Mouse (Mus musculus): ENCODE results near the gene Kmt2b. TPM values are rescaled to one million over a fixed set of nuclear protein-coding genes. Genes with fewer than 3 reads are reported as not detected.

The Kmt2b gene
- polyA plus RNA-seq, 1 experiment = 57.7 TPM

DNA sequence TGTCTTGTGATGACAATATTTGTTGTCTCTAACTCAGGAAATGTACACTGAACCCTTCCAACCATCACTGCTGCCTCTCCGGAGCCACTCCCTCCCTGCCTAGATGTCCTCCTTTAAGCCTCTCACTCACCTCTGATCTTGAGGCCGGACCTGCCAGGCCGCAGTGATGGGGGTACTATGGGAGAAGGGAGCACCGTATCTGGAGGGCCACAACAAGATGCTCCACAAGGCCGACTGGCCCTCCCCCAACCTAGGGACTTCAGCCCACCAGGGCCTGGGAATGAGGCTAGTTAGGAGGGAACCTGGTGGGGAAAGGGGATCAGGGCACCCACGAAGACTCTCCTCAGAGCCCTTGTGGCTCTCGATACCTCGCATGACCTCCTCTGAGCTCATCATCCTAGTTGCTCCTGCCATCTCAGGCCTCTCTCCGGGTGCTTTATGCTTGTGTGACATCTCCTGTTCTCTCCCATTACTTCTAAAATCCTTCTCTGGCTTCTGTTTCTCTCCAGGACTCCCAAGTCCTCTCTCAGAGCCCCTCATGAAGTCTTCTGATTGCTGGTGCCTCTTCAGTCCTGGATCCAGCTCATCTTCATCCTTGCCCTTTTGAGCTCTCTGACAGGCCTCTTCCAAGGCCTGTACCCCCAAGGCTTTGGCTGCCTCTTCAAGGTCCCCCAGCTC is 2.5 kb upstream of the Kmt2b start:
- WGBS = 83% methylated on average over 9 of the region's 9 CpGs
- no peak overlapping the region for H3K4me3 ChIP-seq (replicated peaks; ENCODE audit: insufficient read depth, low read depth, low read length)
- TF ChIP-seq POLR2A (IDR thresholded peaks at IDR 0.05; ENCODE audit: borderline replicate concordance, insufficient read depth, low read length) = no peak
- no peak for TF ChIP-seq CTCF (IDR thresholded peaks at IDR 0.05; ENCODE audit: borderline replicate concordance, insufficient read depth, low read depth, low read length)
- H3K4me1 ChIP-seq (ENCODE audit: control insufficient read depth, insufficient read depth, low read length) = peaks cover 7% of the 10 kb centered on the region; the same call in 1 of the 2 replicates
- no peak overlapping the region for H3K27ac ChIP-seq (ENCODE audit: insufficient read depth, low read length)
- DNase-seq = no peak
- H3K27me3 ChIP-seq (ENCODE audit: control insufficient read depth, insufficient read depth, low read length) = no peaks in the 10 kb centered on the region

GRCm38 (mm10) chr7:30589435-30590301 is 1.1 kb upstream of the Kmt2b start:
- DNase-seq = peak; percentile 75 to 86
- peak overlapping the region; percentile 69 for H3K4me3 ChIP-seq (replicated peaks; ENCODE audit: insufficient read depth, low read depth, low read length)
- no peaks in the 10 kb centered on the region for H3K27me3 ChIP-seq (ENCODE audit: control insufficient read depth, insufficient read depth, low read length)
- 20% methylated on average over 40 of the region's 40 CpGs for WGBS
- TF ChIP-seq CTCF (IDR thresholded peaks at IDR 0.05; ENCODE audit: borderline replicate concordance, insufficient read depth, low read depth, low read length) (peak; percentile 89), POLR2A (IDR thresholded peaks at IDR 0.05; ENCODE audit: borderline replicate concordance, insufficient read depth, low read length) (no peak)
- peak overlapping the region; percentile 44; the same call in 1 of the 2 replicates for H3K27ac ChIP-seq (ENCODE audit: insufficient read depth, low read length)
- H3K4me1 ChIP-seq (ENCODE audit: control insufficient read depth, insufficient read depth, low read length) = peaks cover 7% of the 10 kb centered on the region; the same call in 1 of the 2 replicates

- H3K4me1 ChIP-seq (ENCODE audit: control insufficient read depth, insufficient read depth, low read length) = peaks cover 7% of the 10 kb centered on the region; the same call in 1 of the 2 replicates
- DNase-seq = peak in 1 of 2 experiments; percentile 80
- H3K4me3 ChIP-seq (replicated peaks; ENCODE audit: insufficient read depth, low read depth, low read length) = peak overlapping the region; percentile 62
- TF ChIP-seq CTCF (IDR thresholded peaks at IDR 0.05; ENCODE audit: borderline replicate concordance, insufficient read depth, low read depth, low read length) (no peak), POLR2A (IDR thresholded peaks at IDR 0.05; ENCODE audit: borderline replicate concordance, insufficient read depth, low read length) (no peak)
- peak overlapping the region; percentile 83 for H3K27ac ChIP-seq (ENCODE audit: insufficient read depth, low read length)
- no peaks in the 10 kb centered on the region for H3K27me3 ChIP-seq (ENCODE audit: control insufficient read depth, insufficient read depth, low read length)
- under 1% methylated on average over 67 of the region's 67 CpGs for WGBS
Measured at GRCm38 (mm10) chr7:30587842-30588667, 471 bp downstream of the Kmt2b start.

DNA sequence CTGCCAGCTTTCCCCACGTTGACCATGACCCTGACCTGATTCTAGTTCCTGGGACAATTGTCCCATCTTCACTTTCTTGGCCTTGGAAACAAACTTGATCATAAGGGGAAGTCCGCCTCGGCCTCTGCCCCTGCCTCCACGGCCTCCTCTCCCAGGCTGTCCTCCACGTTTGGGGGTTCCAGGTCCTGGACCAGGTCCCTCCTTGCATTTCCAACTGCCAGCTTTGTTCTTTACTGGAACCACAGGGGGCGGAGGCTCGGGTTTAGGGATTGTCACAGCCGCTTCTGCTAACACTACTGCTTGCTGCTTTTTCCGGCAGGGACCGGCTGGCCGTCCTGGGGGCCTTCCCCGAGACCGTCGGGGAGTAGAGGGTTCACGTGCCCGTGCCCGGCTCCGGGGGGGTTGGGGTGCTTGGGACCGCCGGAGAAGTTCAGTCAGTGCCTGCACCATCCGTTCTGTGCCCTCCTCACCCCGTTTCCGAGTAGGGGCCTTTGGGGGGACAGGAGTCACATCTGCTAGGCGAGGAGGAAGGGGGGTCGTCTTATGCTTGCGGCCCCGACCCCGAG is 2.0 kb downstream of the Kmt2b start:
- H3K4me3 ChIP-seq (replicated peaks; ENCODE audit: insufficient read depth, low read depth, low read length) = no peak overlapping the region
- no peak for DNase-seq

DNA sequence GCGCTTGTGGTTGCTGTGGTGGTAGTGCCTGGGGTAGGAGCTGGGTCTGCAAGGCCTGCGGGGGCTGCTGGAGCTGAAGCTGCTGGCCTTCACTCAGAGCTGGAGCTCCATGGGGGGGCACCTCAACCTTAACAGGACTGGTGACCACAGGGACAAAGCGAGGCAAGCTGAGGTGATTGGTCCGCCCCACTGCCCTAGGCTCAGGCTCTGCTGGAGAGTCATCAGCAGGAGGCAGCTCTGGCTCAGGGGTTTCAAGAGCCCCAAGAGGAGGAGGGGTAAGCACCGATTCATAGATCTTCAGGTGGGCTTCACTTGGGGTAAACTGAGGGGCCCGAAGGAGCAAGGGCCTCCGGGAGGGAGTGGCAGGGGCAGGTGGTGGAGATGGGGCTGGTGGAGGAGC is 3.4 kb downstream of the Kmt2b start:
- H3K4me1 ChIP-seq (ENCODE audit: control insufficient read depth, insufficient read depth, low read length) = peaks cover 7% of the 10 kb centered on the region; the same call in 1 of the 2 replicates
- H3K27me3 ChIP-seq (ENCODE audit: control insufficient read depth, insufficient read depth, low read length) = no peaks in the 10 kb centered on the region
- WGBS = 95% methylated on average over 7 of the region's 7 CpGs
- no peak overlapping the region for H3K27ac ChIP-seq (ENCODE audit: insufficient read depth, low read length)
- no peak for DNase-seq
- TF ChIP-seq CTCF (IDR thresholded peaks at IDR 0.05; ENCODE audit: borderline replicate concordance, insufficient read depth, low read depth, low read length) (no peak), POLR2A (IDR thresholded peaks at IDR 0.05; ENCODE audit: borderline replicate concordance, insufficient read depth, low read length) (no peak)
- no peak overlapping the region for H3K4me3 ChIP-seq (replicated peaks; ENCODE audit: insufficient read depth, low read depth, low read length)

More for the DNA sequence above, 2.0 kb downstream of the Kmt2b start:
- Histone ChIP-seq H3K27me3 (ENCODE audit: control insufficient read depth, insufficient read depth, low read length) (no peaks in the 10 kb centered on the region), H3K27ac (ENCODE audit: insufficient read depth, low read length) (no peak overlapping the region), H3K4me1 (ENCODE audit: control insufficient read depth, insufficient read depth, low read length) (peaks cover 7% of the 10 kb centered on the region; the same call in 1 of the 2 replicates)
- 60% methylated on average over 28 of the region's 28 CpGs for WGBS
- TF ChIP-seq POLR2A (IDR thresholded peaks at IDR 0.05; ENCODE audit: borderline replicate concordance, insufficient read depth, low read length) (no peak), CTCF (IDR thresholded peaks at IDR 0.05; ENCODE audit: borderline replicate concordance, insufficient read depth, low read depth, low read length) (no peak)

DNA sequence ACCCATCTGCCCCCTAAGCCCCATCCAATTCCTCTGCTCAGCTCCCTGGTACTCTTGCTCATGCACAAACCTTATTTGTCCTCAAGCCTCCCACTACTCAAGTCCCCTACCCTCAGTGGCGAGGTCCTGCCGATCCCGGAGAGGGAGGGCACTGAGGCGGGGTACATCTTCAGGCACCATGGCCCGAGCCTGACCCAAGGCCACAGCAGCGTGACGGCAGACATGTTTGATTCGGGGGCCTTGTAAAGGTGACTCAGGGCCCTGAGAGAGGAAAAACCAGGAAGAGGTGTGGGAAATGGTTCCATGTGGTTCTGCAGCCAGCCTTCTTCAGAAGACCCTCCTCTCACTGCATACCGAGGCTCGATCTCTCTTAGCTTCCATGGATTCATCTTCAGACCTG is 4.2 kb downstream of the Kmt2b start:
- Histone ChIP-seq H3K4me1 (ENCODE audit: control insufficient read depth, insufficient read depth, low read length) (peaks cover 7% of the 10 kb centered on the region; the same call in 1 of the 2 replicates), H3K4me3 (replicated peaks; ENCODE audit: insufficient read depth, low read depth, low read length) (no peak overlapping the region), H3K27ac (ENCODE audit: insufficient read depth, low read length) (no peak overlapping the region), H3K27me3 (ENCODE audit: control insufficient read depth, insufficient read depth, low read length) (no peaks in the 10 kb centered on the region)
- WGBS = 93% methylated on average over 10 of the region's 10 CpGs
- TF ChIP-seq POLR2A (IDR thresholded peaks at IDR 0.05; ENCODE audit: borderline replicate concordance, insufficient read depth, low read length) (no peak), CTCF (IDR thresholded peaks at IDR 0.05; ENCODE audit: borderline replicate concordance, insufficient read depth, low read depth, low read length) (no peak)
- no peak for DNase-seq

DNA sequence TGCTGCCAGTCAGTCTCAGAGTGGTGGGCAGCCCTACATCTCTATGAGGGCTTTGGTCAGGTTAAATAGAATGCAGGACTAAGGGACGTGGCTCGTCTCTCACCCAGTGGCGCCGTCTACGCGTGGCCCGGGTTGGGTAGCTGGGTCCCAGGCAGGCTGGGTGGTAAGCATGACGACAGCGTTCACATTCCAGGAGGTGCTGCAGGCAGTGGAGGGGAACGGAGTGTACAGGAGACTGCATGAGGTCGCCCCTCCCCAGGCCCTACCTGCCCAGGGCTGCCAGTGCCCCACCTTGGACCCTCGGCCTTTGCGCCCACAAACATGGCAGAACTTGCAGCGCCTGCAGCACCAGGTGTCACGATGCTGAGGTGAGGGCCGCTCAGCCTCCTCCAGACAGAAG is 7.0 kb downstream of the Kmt2b start:
- Histone ChIP-seq H3K4me1 (ENCODE audit: control insufficient read depth, insufficient read depth, low read length) (0 out of 2 replicates have a peak, but pooled peaks cover under 1% of the 10 kb centered on the region), H3K4me3 (replicated peaks; ENCODE audit: insufficient read depth, low read depth, low read length) (no peak overlapping the region), H3K27me3 (ENCODE audit: control insufficient read depth, insufficient read depth, low read length) (no peaks in the 10 kb centered on the region), H3K27ac (ENCODE audit: insufficient read depth, low read length) (no peak overlapping the region)
- peak in 1 of 2 experiments; percentile 19 for DNase-seq
- TF ChIP-seq CTCF (IDR thresholded peaks at IDR 0.05; ENCODE audit: borderline replicate concordance, insufficient read depth, low read depth, low read length) = no peak
- no peak for TF ChIP-seq POLR2A (IDR thresholded peaks at IDR 0.05; ENCODE audit: borderline replicate concordance, insufficient read depth, low read length)
- WGBS = 91% methylated on average over 16 of the region's 16 CpGs

Measured in cerebellum, adult 2 months (tissue).